Mouse (Mus musculus): ENCODE data around the gene Max. TPM values are rescaled to one million over a fixed set of nuclear protein-coding genes. Genes with fewer than 3 reads are reported as not detected.
A peak's percentile ranks its signal among the peaks of the same experiment; 100 is the strongest.

Max gene
- total and polyA plus RNA-seq, 2 experiments from 2014 or later = 8.4 to 26.8 TPM

DNA sequence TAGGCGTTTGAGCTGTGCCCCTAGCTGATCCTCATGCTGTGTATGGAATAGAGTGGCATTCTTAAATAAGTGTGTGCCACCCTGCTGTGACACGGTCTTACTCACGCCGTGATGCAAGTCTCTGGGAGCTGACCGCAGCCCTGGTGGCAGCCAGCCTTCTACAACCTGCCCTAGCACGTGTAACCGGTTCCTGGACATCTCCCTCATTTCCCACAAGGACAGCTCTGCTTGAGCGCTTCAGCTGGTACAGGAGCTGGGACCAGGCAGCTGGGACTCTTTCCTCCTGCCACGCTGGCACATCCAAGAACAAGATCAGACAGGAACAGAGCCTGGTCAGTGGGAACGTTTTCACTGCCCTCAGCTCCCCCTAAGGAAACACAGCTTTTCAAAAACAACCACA is 34.5 kb downstream of the Max start:
- 66% methylated on average over 10 of the region's 10 CpGs for WGBS
- Histone ChIP-seq H3K27me3 (ENCODE audit: control insufficient read depth, insufficient read depth, low read length) (no peaks in the 10 kb centered on the region), H3K27ac (ENCODE audit: low read depth) (no peak overlapping the region), H3K36me3 (replicated peaks; ENCODE audit: control insufficient read depth, insufficient read depth, low read length) (no peaks in the 10 kb centered on the region), H3K4me3 (ENCODE audit: low read depth, low read length) (no peak overlapping the region), H3K4me2 (ENCODE audit: low read depth, low read length) (no peak overlapping the region), H3K4me1 (ENCODE audit: control insufficient read depth, insufficient read depth) (peaks cover 10% of the 10 kb centered on the region; the same call in 1 of the 2 replicates), H3K9me3 (replicated peaks; ENCODE audit: control insufficient read depth, low read length) (no peaks in the 10 kb centered on the region), H3K9ac (replicated peaks; ENCODE audit: low read depth, low read length) (no peak overlapping the region)
- DNase-seq (ENCODE audit: low spot score) (no peak), ATAC-seq (ENCODE audit: insufficient read depth, low read depth) (no peak)
- TF ChIP-seq EP300 (IDR thresholded peaks at IDR 0.05; ENCODE audit: low read depth) (no peak), CTCF (IDR thresholded peaks at IDR 0.05; ENCODE audit: low read depth) (no peak)

DNA sequence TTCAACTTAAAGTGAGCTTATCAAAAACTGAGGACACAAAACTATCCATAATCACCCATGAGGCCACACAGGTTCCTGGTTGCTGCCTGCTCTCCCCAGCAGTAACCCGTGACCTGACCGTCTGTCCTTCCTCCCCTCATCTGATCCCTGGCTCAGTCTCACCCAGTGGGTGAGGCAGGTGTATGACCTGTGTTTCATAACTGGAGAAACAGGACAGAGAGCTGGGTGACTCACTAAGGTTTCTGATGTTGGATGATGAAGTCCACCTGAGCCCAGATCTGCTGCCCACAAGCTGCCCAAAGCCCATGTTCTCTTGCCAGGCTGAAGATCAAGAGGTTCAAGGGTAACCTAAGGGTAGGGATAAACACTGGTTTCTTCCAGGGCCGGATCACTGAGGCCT is 35.0 kb downstream of the Max start:
- 75% methylated on average over 3 of the region's 3 CpGs for WGBS
- TF ChIP-seq CTCF (IDR thresholded peaks at IDR 0.05; ENCODE audit: low read depth) (no peak), EP300 (IDR thresholded peaks at IDR 0.05; ENCODE audit: low read depth) (no peak)

DNA sequence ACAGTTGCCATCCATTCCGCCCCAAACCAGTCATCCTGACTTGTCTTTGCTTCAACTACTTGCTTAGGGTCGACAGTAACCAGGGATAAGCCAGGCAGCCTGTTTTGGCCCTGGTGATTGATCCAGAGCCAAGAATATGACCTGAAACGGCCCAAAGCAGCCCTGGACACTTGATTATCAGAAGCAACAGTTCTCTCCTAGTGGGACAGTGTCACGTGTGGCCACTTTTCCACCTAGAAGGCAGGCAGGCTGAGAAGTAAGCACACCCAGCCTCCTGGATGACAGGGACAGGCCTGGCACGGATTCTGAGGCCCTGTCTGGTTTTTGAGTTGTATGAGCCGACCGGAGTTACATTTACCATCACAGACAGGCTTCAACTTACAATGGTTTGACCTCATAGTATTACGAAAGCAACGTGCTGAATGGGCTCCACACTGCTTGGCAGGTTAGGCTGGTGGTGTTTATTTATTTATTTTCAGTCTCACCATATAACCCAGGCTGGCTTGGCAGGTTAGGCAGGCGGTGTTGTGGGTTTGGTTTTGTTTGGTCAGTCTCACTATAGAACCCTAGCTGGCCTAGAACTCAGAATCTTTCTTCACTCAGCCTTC is 35.6 kb downstream of the Max start:
- Histone ChIP-seq H3K4me1 (ENCODE audit: control insufficient read depth, insufficient read depth) (peaks cover 10% of the 10 kb centered on the region; the same call in 1 of the 2 replicates), H3K9me3 (replicated peaks; ENCODE audit: control insufficient read depth, low read length) (no peaks in the 10 kb centered on the region), H3K4me3 (ENCODE audit: low read depth, low read length) (no peak overlapping the region), H3K9ac (replicated peaks; ENCODE audit: low read depth, low read length) (no peak overlapping the region), H3K27ac (ENCODE audit: low read depth) (0 out of 2 replicates have a peak overlapping the region, but pooled peaks have one; percentile 17), H3K36me3 (replicated peaks; ENCODE audit: control insufficient read depth, insufficient read depth, low read length) (no peaks in the 10 kb centered on the region), H3K4me2 (ENCODE audit: low read depth, low read length) (no peak overlapping the region), H3K27me3 (ENCODE audit: control insufficient read depth, insufficient read depth, low read length) (no peaks in the 10 kb centered on the region)
- TF ChIP-seq CTCF (IDR thresholded peaks at IDR 0.05; ENCODE audit: low read depth) (no peak), EP300 (IDR thresholded peaks at IDR 0.05; ENCODE audit: low read depth) (no peak)
- DNase-seq (ENCODE audit: low spot score) (no peak), ATAC-seq (ENCODE audit: insufficient read depth, low read depth) (peak; percentile 67)
- WGBS = 47% methylated on average over 10 of the region's 10 CpGs

More for the DNA sequence above, 35.0 kb downstream of the Max start:
- Histone ChIP-seq H3K27me3 (ENCODE audit: control insufficient read depth, insufficient read depth, low read length) (no peaks in the 10 kb centered on the region), H3K4me1 (ENCODE audit: control insufficient read depth, insufficient read depth) (peaks cover 10% of the 10 kb centered on the region; the same call in 1 of the 2 replicates), H3K4me2 (ENCODE audit: low read depth, low read length) (no peak overlapping the region), H3K9ac (replicated peaks; ENCODE audit: low read depth, low read length) (no peak overlapping the region), H3K36me3 (replicated peaks; ENCODE audit: control insufficient read depth, insufficient read depth, low read length) (no peaks in the 10 kb centered on the region), H3K9me3 (replicated peaks; ENCODE audit: control insufficient read depth, low read length) (no peaks in the 10 kb centered on the region), H3K27ac (ENCODE audit: low read depth) (no peak overlapping the region), H3K4me3 (ENCODE audit: low read depth, low read length) (no peak overlapping the region)
- ATAC-seq (ENCODE audit: insufficient read depth, low read depth) = no peak
- DNase-seq (ENCODE audit: low spot score) = no peak

DNA sequence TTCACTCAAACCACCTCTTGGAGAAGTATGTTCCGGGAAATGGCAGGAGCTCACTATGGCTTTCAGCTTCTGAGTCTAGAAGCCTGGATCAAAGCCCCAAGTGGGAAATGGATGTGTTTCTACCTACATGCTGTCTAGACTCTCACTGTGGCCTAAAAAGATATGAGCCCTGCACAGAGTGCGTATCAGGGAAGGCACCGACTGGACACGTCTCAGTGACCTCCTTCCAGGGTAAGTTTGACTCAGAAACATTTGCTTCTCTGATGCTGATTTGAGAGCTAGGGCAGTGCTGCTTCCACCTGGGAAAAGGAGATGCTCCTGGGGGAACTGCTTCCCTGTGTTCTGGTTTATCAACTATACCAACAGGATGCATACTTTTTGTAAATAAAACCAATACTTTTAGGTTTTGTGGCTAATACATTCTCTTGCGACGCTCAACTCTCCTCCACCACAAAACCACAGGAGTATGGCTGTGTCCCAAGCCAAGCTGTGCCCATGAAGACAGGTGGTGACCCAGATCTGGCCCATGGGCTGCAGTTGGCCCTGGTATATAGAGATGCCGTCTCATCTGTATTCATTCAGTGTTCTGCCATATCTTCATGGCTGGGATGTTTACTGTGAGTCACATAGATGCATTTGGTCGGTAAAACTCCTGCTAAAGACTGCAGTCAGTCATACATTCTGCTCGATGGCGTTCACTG is 36.9 kb downstream of the Max start:
- DNase-seq (ENCODE audit: low spot score) (no peak), ATAC-seq (ENCODE audit: insufficient read depth, low read depth) (no peak)
- Histone ChIP-seq H3K27me3 (ENCODE audit: control insufficient read depth, insufficient read depth, low read length) (no peaks in the 10 kb centered on the region), H3K4me1 (ENCODE audit: control insufficient read depth, insufficient read depth) (peaks cover 10% of the 10 kb centered on the region; the same call in 1 of the 2 replicates), H3K9ac (replicated peaks; ENCODE audit: low read depth, low read length) (no peak overlapping the region), H3K4me2 (ENCODE audit: low read depth, low read length) (no peak overlapping the region), H3K27ac (ENCODE audit: low read depth) (no peak overlapping the region), H3K9me3 (replicated peaks; ENCODE audit: control insufficient read depth, low read length) (no peaks in the 10 kb centered on the region), H3K36me3 (replicated peaks; ENCODE audit: control insufficient read depth, insufficient read depth, low read length) (peaks cover 7% of the 10 kb centered on the region; the same call in 1 of the 2 replicates), H3K4me3 (ENCODE audit: low read depth, low read length) (no peak overlapping the region)
- 87% methylated on average over 10 of the region's 10 CpGs for WGBS
- TF ChIP-seq EP300 (IDR thresholded peaks at IDR 0.05; ENCODE audit: low read depth) (no peak), CTCF (IDR thresholded peaks at IDR 0.05; ENCODE audit: low read depth) (no peak)

DNA sequence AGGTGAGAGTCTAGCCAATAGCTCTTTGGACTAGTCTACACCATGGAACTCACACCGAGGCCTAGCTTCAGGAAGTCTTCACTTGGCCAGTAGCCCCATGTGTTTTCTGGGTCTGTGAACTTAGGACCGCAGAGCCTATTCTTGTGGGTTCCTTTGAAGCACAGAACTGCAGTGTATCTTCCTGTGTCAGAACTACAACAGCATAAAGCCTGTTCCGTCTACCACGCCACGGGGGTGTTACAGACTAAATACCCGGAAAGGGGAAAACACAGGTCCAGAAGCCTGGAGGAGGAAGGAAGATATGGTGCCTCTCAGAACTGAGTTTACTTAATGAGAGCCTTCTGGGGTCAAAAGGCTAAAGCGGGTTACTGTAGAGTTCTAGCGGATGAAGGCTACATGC is 38.9 kb downstream of the Max start:
- no peak overlapping the region for H3K4me2 ChIP-seq (ENCODE audit: low read depth, low read length)
- DNase-seq (ENCODE audit: low spot score) (no peak), ATAC-seq (ENCODE audit: insufficient read depth, low read depth) (no peak)
- no peaks in the 10 kb centered on the region for H3K9me3 ChIP-seq (replicated peaks; ENCODE audit: control insufficient read depth, low read length)
- H3K4me3 ChIP-seq (ENCODE audit: low read depth, low read length) = no peak overlapping the region
- H3K27ac ChIP-seq (ENCODE audit: low read depth) = no peak overlapping the region
- peaks cover 6% of the 10 kb centered on the region; the same call in 1 of the 2 replicates for H3K4me1 ChIP-seq (ENCODE audit: control insufficient read depth, insufficient read depth)
- WGBS = 76% methylated on average over 8 of the region's 8 CpGs
- no peak for TF ChIP-seq CTCF (IDR thresholded peaks at IDR 0.05; ENCODE audit: low read depth)
- TF ChIP-seq EP300 (IDR thresholded peaks at IDR 0.05; ENCODE audit: low read depth) = 0 out of 2 replicates have a peak, but pooled peaks have one; percentile 29
- no peaks in the 10 kb centered on the region for H3K27me3 ChIP-seq (ENCODE audit: control insufficient read depth, insufficient read depth, low read length)
- H3K36me3 ChIP-seq (replicated peaks; ENCODE audit: control insufficient read depth, insufficient read depth, low read length) = peaks cover 7% of the 10 kb centered on the region; the same call in 1 of the 2 replicates
- no peak overlapping the region for H3K9ac ChIP-seq (replicated peaks; ENCODE audit: low read depth, low read length)

Measured in heart, postnatal 0 days (tissue).